Mouse (Mus musculus): Measurements from ENCODE around the gene Ttc3.
"Not testable (repeated sequence)": the region's sequence is repeated elsewhere in the genome, so short reads cannot be mapped to it uniquely, and the experiment has no call there.

Gene Ttc3

DNA sequence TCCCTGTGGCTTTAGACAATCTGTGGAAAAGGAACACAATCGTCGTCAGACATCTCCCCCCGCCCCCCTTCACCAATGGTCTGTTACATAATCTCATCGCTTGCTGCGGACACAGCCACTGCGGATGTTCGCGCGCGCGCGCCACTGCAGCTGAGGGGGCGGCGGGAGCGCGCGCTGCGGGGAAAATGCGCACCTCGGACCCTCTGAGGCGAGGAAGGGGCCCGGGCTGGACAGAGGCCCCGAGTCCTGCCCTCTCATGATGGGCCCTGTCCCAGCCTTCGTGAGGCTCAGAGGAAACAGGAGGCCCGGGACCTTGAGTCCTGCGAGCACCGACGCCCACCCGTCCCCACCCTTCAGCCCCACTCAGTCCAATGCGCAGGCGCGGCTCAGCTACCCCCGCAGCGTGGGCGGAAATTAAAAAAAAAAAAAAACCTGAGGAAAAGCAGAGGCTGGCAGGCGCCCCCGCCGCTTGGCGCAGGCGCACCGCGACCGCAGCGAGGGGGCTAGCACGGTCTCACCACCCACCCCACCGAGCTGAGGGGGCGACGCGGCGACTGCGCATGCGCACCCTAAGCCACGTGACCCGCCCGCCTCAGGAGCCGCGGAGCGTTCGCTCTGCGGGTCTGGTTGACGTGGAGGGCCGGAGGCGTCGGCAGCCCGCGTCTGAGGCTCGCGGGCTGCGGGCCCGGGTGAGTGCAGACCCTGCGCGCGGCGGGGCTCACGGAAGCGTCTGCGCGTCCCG lies at the start of gene Ttc3:
Gene Ttc3 (plus strand): TSS at position 446 of the 742 bp plus-strand sequence.
- DNase-seq (ENCODE audit: low spot score): peak; percentile 99

DNA sequence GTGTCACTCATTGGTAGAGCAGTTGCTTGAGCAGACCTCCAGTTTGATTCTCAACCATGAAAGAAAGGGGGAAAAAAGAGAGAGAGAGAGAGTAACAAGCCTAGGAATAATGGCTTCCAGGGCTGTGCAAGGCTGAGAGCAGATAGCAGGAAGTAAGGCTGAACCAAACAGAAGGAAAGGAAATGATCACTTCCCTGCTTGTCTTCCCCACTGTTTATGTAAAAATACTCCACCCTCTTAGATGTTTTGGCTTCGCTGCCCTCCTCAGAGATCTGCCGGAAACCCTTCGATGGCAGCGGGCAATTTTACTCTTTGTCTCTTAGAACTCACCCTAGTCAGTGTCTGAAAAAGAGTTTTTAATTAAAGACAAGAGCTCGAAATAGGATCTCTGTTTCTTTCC lies 46.7 kb upstream of the Ttc3 start:
- DNase-seq (ENCODE audit: low spot score): no peak

DNA sequence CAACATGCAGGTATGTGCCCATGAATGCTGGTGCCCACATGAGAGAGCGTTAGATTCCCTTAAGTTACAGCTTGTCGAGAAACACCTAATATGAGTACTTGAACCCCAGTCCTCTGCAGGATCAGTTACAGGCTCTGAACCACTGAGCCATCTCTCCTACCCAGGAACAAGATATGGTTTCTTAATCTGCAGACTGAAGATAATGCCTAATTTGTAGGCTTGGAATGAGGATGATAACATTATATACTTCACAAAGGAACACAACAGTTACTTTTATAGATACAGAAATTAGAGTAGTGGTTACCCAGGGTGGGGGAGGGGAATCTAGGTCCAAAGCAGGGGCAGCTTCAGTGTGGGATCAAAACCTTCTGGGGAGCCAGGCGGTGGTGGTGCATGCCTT lies 44.4 kb upstream of the Ttc3 start:
- no peak for DNase-seq (ENCODE audit: low spot score)

DNA sequence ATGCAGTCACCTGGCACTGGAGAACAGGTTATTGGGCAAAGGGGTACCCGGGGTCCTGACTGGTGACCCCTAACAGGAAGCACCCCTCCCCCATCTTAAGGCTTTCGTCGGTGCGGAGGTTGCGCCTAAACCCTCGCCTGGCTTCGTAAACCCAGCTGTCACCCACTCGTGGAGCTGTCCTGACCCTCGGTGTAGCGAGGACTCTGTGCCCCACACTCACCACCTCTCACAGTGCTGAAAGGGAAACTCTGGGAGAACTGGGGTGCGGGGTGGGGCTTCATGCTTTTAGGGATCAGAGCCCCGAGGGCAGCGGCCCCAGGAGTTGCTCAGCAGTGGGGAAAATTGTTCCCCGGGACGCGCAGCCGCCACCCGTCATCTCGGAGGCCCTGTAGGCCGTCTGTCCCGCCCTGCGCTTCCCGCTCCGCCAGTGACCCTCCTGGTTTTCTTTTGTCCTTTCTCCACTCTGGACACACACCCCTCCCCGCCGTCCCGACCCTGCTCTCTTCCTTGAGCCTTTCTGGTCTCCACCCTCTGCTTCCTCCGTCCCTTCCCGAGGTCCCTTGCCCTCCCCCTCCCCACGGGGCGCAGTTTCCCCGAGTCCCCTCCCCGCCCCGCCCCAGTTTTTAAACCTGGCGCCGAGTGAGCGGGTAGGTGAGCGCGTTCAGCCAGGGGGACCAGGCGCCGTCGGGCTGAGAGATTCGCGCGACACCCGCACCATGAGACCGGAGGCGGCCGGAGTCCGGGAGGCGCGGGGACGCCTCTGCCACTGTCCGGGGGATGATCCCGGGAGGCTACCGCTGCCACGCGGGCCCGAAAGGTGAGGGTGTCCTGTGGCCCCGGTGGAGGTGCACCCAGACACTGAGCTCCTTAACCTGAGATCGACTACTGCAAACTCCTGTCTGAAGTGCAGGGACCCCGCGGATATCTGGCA lies 42.4 kb upstream of the Ttc3 start, which contains the start of gene Ripply3:
Gene Ripply3 (plus strand): TSS at position 640 of the 931 bp plus-strand sequence.
- DNase-seq (ENCODE audit: low spot score): peak; percentile 65

DNA sequence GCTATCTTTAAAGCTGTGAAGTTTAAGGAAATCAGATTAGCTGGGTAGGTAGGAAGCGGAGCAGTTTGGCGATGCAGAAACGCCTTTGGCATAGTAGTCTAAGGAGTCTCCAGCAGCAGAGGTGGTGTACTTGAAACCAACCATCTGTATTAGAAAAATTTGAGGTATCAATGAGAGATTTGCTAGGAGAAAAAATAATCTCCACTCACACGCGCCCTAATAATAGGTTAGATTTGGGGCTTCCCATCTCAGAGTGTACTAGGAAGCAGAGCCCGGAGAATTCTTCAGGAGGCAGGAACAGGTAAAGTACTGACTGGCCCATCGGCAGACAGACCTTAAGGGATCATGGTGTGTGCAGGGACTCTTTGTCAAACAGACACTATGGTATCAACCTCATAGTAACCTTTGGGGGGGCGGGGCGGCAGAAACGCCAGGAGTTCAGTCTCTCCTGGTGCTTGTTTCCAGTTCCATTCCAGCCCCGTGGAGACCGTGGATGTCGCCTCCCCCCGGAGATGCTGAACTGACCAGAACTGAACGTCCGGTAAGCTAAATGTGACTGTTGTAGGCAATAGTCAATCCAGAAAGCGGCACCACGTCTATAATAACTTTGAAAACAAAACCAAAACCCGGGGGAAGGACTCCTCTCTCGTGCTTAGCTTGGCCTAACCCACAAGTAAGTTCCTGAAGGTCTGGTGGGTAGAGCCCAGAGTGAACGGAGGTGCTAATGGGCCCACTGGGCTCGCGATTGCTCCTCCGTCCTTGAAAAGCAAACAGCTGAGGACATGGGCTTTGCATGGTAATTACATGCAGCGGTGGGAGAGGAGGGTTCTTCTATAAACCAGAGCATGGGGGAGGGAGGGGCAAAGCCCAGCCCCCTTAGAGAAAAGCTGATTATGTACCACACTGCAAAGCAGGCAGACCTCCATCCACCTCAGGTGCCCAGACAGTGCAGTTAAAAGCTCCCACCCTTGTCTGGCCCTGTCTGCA lies 41.2 kb upstream of the Ttc3 start:
- peak; percentile 35 for DNase-seq (ENCODE audit: low spot score)

DNA sequence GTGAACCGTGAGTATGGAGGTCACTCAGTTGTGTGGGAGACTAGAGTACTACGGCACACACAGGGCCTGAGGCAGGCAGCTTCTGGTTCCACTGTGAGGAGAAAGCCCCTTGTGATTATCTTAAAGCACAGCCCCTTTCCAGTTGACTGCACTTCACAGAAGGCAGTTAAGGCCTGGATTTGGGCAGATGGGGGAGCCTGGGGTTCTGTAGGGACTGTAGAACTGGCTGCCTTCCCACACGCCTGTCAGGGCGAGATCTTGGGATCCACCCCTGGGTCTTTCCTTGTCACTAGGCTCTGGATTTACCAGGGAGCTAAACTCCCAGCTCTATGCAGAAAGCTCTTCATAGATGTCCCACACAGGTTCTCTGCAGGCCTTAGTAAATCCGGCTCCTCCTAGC lies 40.0 kb upstream of the Ttc3 start:
- no peak for DNase-seq (ENCODE audit: low spot score)

DNA sequence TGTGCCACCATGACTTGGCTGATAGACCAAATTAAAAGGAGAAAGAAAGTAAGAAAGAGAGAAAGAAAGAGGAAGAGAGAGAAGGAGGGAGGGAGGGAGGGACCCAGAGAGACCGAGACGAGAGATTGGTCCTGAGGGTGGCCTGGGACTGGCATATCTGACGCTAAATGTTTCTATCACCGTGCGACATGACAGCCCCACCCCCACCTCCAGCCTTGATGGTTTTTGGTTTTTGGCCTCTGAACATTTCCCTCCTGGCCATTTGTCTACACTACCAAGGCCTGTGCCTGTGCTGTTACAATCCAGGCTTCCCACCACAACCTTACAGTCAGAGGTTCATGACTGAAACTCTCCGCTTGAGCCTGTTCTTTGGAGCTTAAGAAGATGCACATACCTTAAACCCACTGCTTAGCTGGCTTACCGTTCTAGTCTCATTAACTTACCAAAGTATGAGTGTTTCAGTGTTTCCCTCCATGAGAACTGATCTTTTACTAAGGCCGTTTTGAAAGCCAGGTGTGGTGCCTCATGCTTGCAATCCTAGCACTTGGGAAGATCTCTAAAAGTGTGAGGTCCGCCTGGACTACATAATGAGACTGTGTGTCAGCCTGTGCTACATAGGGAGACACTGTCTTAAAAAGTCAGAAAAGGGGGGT lies 39.1 kb upstream of the Ttc3 start:
- no peak for DNase-seq (ENCODE audit: low spot score)

DNA sequence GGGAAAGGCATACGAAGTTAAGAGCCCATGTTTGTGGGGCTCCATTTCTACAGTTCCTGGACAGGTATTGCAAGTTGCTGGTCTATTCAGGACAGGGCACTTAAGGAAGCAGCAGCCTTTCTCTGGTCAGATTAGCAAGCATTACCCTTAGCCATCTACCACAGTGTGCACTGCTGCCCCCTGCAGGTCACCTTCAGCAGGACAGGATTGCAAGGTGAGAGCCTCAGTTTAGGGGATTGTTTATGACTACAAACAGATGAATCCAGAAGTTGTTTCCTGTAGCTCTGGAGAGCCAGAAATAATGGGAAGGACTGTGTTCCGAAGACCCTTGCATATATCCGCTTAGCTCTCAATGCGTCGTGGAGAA lies 38.5 kb upstream of the Ttc3 start:
- peak; percentile 79 for DNase-seq (ENCODE audit: low spot score)

DNA sequence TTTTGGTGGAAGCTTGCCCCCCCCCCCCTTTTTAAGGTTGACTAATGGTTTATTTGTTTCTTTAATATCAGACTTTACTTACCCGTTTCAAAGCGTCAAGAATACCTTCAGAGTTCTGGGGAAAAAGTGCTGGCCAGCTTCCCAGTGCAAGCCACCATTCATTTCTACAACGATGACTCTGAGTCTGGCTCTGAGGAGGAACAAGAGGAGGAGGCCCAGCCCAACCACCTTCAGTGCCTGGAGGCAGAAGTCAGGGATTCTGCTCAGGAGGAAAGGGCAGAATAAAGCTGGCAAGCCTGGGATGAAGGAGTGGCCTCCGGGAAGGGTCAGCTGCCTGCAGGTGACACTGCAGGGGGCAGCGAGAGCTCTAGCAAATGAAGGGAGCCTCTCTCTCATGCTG lies 34.8 kb upstream of the Ttc3 start:
- DNase-seq (ENCODE audit: low spot score): no peak

DNA sequence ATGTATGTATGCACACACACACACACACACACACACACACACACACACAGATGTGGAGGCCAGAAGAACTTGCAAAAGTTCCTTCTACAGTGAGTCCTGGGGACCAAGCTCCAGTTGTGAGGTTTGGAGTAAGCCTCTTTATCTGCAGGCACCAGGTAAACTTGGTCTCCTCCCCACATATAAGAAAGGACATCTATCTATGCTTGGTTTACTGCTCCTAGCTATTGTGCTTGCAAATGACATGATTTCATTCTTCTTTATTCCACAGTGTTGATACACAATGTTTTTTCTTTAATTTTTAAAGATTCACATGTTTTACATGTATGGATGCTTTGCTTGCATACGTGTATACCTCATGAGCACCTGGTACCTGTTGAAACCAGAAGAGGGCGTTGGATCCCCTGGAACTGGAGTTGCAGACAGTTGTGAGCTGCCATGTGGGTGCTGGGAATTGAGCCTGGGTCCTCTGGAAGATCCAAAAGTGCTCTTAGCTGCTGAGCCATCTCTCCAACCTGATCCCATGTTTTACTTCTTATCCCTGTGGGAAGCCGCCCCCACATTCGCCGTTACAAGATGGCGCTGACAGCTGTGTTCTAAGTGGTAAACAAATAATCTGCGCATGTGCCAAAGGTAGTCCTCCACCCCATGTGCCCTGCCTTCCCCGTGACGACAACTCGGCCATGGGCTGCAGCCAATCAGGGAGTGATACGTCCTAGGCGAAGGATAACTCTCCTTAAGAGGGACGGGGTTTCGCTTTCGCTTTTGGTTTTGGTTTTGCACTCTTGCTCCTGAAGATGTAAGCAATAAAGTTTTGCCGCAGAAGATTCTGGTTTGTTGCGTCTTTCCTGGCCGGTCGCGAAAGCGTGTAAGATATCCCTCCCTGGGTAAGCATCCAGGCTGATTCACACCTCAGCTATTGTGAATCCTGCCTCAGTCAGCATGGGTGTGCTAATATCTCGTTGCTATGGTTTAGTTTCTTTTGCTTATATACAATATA lies 31.0 kb upstream of the Ttc3 start:
- DNase-seq (ENCODE audit: low spot score): not testable (repeated sequence)

DNA sequence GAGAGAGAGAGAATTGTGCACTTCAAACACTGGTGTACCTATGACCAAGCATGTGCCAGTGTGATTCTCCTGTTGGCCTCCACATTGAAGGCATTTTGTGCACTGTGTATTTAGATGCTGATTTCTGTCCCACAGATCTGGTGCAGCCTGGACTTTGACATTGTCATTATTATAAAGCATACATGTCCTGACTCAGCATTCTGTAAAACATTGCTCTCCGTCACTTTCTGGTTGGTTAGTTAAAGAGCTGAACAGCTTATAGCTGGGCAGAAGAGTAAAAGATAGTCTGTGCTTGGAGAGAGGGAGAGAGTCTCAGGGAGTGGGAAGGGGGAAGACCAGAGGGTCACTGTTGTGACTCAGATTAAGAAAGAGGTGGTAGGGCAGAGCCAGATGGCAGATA lies 24.7 kb upstream of the Ttc3 start:
- no peak for DNase-seq (ENCODE audit: low spot score)

DNA sequence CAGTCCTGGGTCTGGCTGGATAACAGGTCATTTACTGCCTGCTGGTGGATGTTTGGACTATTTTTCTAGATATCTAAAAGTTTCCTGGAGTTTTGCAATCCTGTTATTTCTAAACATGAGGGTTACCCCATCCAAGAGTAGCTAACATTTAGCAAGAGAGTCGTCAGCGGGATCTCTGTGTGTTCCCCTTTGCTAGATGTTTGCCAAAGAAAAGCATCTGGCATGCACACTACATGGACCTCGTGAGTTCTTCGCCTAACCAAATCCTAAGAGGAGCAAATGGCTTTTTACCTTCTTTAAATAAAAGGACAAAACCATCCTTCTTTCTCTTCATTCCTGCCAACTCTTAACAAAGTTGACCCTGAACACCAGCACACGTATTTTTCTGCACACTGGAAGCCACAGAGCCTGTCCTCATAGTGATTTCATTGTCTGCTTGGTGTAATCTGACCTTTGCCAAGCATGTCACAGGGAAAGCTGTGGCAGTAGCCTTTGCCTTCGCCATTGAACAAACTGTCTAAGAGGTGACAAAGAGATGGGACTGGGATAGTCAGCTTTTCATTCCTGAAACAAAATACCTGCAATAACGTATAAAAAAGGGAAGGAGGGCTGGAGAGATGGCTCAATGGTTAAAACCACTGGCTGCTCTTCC lies 23.2 kb upstream of the Ttc3 start:
- no peak for DNase-seq (ENCODE audit: low spot score)

DNA sequence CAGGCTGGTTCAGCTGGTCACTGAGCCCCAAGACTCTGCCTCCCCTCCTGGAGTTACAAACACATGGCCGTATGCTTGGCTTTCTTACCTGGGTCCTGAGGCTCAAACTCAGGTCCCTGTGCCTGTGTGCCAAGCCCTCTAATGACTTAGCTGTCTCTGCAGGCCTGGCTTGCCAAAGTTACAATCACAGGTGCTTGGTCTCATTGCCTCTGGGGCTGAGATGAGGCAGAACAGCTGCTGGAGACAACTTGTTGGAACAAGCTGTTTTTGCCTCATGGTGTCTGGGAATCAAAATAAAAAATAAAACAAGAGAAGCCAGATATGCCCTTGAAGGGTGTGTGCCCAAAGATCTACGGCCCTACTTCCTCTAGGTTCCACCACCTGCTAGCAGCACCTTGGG lies 21.6 kb upstream of the Ttc3 start:
- no peak for DNase-seq (ENCODE audit: low spot score)

DNA sequence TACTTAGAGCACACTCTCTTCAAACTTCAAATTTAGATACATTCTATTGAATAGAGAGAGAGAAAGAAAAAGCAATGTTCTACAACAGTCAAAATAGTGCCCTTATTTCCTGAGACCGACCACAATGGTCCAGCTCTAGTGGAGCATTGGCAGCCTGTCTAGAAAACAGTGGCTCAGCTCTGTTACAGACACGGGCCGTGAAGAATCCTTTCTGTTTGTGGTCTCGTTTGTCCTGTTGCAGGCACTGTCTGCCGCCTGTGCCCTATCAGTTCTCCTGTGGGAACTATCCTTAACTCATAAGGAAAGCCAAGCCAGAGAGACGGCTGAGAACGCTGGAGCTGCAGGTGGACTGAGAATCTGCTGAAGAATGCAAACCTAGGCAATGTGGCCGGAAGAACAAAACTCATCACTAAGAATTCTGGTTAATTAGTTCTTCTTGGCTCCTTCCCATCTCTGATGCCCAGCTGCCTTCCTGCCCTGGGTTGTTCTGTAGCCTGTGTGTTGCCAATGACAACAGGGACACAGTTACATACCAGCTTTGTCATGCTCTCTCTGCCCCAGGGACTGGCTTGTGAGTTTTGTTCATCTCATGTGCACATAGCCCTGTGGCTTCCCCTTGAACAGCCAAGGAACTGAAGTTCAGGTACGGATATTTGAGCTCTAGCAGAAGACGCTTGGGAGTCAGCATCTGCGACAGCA lies 20.7 kb upstream of the Ttc3 start:
- DNase-seq (ENCODE audit: low spot score): no peak

DNA sequence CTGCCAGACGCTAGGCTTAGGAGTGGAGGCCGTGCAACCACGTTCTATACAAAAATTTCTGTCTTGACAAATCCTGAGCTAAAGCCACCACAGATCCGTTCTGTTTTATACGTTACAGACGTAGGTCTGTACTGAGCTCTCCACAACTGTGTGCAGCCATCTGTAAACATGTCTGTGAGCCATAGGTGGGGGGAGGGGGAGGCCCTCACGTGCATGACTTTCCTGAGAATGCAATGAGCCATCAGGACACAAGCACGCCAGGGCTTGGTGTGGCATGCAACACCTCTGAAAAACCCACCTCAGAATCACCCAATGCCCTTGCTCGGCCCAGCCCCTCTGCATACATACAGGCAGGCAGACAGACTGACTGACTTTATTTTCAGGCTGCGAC lies 20.1 kb upstream of the Ttc3 start:
- DNase-seq (ENCODE audit: low spot score): no peak

DNA sequence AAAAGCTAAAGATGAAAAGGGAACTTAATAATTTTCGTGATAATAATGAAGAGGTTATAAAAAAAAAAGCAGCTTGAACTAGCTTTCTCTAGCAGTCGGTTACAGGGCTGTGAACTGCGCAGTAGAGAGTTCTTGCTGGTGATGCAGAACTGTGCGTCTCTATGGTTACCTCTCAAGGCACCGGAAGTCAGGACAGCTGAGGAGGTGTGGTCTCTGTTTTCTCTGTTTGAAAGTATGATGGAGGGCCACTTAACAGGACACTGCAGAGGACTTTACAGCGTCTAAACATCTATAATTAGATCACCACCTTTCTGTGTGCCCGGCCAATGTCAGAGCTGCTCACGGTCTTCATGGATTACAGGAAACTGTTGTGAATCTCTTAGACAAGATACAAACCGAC lies 16.0 kb upstream of the Ttc3 start:
- peak; percentile 54 for DNase-seq (ENCODE audit: low spot score)

DNA sequence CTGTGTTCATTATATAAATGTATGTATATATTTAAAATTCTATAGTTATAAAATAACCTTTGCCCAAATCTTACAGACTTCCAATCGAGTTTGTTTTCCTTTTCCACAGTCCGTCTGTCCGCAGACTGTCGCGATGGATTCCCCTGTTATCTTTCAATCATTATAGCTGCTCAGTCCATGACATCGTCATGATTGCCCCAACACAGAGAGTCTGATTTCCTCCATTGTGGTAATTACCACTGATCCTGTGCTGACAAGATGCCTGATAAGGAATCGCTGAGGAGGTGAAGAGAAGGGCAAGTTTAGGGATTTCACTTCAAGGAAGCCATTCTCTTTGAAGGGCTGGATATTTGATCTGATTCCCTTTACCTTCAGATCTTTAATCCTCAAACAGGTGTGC lies 14.4 kb upstream of the Ttc3 start:
- no peak for DNase-seq (ENCODE audit: low spot score)

DNA sequence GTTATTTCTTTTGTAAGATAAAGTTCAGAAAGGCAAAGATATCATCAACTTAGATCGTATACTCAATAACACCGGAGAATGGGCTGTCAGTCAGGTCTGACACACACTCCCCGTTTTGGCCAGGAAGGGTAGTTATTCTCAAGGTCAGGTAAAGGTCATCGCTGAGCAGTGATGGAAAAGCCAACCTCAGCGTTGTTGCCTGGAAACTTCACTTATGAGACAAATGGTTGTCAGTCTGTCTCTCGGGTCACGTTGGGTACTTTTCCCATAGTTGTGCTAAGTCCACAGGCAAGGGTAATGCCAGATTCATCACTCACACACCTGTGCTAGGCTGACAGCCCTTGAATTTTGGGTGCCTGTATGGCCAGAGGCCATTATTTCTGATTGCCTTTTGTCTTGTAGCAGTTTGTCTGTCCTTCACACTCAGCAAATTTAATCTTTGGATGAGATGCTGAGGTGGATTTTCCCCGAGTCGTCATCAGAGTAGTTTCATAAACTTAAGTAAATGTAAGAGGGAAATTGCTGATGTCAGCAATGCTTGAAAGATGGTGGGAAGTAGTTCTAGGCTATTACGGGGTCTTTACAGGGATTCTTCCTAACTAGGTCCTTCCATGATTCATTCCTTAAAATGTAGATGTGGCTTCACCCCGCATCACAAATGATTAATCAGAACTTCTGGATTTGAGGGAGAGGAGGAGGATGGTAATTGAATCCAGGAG lies 13.5 kb upstream of the Ttc3 start:
- no peak for DNase-seq (ENCODE audit: low spot score)
